Mouse (Mus musculus) layer of hippocampus, adult 18-20 months (tissue): ENCODE results near the gene Brd1. TPM values are rescaled to one million over a fixed set of nuclear protein-coding genes. Genes with fewer than 3 reads are reported as not detected.

Experiments used
- DNase-seq, 2 experiments: peaks; one replicate each; pipeline ENCODE4 v3.0.0; 2022; ENCODE audit warnings: low spot score in 2 of 2
- total RNA-seq, 2 experiments: library from RNA; stranded (reverse); gene quantifications; 2 replicates each; pipeline ENCODE4 v1.2.3; 2021

Brd1 gene
- total RNA-seq, 2 experiments from 2014 or later: 55.0 to 58.8 TPM

DNA sequence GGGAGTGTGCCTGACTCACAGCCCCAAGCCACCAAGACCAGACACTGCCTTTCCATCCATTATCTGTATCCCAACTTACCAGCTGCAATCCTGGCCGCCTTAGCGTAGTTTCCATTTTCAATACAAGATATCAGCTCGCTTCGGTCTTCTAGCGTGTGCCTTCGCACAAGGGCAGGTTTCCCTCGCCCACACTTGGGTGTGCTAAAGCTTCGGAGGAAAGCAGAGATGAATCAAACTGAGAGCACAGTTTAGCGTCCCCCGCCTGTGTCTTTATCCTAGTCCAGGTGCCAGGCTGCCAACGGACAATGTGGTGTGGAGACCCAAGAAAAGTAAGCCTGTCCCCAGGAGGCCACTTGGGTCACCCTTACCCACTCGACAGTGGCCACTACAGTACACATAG, 42.9 kb downstream of the Brd1 start:
- DNase-seq: no peak

DNA sequence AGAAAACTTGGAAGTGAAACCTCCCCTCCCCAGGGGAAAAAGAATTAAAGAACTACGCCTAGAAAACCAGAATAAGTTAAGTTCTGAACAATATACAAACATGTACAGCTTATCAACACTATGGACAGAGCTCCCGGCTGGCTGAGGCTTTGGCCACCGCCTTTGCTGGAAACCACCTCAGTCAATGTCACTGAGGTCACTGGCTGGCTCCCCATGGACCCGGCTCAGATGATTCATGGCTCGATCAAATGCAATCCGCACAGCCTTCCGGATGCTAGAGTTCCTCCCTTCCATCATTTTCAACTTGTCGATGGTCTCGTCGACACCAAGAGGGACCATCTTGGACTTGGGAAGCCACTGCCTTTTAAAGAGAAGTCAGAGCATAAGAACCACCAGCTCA, 45.9 kb downstream of the Brd1 start:
- DNase-seq: no peak

DNA sequence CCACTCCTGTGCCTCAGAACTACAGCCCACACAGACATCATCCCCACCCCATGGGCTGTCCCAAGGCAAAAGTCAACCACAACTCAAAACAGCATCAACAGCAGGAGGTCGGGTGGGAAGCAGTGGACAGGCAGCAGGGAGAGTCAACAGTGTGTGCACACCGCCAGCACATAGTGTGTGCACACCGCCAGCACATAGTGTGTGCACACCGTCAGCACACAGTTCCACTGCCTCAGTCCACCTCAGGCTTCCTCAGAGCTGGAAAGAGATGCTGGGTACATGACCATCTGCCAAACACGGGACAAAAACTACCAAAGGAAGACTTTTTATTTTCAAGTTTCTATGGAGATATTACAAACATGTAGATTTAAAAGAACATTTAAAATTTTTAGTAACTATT, 47.3 kb downstream of the Brd1 start:
- DNase-seq: no peak

DNA sequence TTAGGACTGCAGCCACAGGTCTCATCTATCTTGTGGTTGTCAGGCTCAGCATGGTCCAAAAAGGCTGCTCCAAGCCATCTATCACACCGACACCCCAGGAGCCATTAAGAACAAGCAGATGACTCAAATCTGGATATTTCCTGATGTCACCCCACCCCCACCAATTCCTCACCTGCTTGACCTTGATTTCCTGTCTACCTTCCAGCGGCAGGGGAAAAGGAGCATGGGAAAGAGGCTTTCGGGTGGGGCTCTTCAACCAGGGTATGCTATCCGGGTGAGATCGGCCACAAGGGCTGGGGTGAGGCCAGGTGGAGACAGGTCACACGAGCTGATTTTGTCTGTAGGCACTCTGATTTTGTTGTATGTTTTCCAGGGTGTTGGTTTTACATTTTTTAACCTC, 50.0 kb downstream of the Brd1 start:
- DNase-seq: no peak

DNA sequence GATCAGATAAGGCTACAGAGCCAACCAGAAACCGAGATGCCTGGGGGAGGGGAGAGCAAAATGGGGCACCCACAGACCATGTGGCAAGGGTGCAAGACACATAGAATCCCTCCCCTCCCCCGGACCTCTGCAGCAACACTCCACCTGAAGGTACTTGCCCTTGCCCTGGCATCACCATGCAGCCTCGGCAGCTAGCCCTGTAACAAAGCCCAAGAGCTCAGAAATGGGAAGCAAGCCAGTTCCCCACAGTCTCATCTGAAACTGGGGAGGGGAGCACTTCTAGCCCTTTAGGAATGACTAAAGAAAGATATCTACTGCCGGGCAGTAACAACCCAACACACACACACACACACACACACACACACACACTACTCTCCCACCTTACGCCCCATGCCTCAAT, 53.1 kb downstream of the Brd1 start:
- DNase-seq: no peak

DNA sequence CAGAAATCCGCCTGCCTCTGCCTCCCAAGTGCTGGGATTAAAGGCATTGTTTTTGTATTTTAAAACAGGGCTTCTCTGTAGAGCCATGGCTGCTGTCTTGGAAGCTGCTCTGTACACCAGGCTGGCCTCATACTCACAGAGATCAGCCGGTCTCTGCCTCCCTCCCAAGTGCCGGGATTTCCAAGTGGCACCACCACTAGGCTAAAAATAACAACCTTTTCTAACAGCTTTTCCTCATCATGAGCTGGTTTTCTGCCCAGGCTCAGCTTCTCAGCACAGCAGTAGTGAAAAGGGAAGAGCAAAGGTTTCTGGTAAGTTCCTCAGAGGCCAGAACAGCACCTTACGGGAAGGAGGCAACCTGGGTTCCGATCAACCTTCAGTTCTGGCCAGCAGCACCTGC, 56.5 kb downstream of the Brd1 start:
- peak in 1 of 2 experiments; percentile 52 for DNase-seq

DNA sequence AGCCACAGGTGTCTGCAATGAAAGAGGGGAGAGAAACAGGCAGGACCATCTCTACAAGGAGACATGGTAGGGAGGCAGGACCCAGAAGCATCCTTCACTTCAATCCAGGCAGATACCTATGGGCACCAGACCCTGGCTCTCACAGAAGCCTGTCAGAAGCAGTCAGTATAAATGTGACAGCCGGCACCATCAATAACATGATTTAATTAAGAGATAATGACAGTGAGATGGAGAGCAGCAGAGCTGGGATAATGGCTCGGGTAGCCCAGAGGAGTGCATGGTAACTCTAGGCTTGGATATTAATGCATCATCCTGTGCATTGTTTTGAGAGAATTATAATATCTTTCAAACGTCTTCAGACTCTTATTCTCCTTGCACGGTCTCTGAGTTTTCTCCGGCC, 58.0 kb downstream of the Brd1 start:
- no peak for DNase-seq

DNA sequence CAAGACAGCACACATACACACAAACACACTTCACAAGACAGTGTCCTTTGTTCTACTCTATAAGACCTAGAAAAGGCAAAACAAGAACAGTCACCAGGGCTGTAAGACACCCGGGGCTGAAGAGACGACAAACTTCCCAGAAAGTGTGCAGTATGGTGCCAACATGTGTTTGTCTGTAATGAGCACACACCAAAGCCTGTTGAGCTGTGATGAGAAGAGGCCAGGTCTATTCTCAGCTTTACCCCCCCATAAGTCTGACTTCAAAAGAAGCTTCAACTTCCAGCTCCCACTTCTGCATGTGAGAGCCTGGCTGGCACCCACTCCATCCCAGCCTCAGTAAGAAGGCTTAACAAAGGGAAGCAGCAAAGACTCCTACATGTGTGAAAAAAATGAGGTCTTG, 65.3 kb downstream of the Brd1 start:
- DNase-seq: no peak

DNA sequence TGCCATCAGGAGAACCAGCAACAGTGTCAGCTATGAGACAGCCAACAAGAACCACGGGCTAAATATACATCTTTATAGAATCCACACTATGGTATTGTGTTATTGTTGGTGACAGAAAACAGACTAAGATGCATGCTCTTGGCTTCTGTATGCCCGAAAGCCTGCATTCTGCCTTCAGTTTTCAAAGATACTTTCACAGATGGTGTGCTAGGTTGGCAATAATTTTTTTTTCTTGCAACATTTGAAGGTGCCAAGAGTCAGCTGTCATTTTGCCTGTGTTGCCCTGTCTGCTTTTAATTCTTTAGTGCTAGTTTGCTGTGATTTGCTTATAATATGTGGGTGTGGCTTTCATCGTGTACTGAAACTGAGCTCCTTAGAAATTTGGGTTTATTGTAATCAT, 66.4 kb downstream of the Brd1 start:
- peak in 1 of 2 experiments; percentile 56 for DNase-seq

DNA sequence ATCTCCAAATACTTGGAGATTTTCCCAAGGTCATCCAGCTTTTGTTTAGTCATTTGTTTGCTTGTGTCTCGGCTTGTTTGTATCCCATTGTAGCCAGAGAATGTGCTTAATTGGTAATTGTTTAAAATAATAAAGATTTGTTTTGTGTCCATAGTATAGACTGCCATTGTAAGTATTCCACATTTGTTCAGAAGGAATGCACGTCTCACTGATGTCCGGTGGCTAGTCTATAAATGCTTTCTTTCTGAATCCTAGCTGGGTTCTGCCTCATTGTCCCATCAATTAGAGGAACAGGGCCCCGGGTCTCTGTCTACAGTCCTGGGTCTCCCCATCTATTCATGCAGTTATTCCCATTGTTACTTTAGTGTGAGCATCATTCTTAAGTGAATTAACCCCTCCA, 68.2 kb downstream of the Brd1 start:
- DNase-seq: no peak

DNA sequence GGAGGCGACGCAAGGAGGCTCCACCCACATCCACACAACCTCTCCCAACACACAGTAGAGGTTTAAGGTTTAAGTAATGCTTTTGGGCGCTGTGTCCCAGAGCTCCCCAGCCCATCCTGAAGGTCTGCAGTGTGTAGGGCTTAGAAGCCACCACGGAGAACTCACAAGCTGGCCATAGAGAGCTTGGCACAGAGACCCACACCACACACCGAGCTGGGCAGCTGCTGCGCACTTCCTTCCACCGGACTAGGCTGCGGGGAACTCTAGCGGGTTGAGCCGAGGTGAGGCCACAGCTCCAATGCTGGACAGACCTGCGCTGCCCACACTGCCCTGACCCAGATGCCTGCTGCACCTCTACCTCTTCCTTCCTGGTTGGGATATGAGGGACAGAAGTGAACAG, 71.0 kb downstream of the Brd1 start:
- no peak for DNase-seq

DNA sequence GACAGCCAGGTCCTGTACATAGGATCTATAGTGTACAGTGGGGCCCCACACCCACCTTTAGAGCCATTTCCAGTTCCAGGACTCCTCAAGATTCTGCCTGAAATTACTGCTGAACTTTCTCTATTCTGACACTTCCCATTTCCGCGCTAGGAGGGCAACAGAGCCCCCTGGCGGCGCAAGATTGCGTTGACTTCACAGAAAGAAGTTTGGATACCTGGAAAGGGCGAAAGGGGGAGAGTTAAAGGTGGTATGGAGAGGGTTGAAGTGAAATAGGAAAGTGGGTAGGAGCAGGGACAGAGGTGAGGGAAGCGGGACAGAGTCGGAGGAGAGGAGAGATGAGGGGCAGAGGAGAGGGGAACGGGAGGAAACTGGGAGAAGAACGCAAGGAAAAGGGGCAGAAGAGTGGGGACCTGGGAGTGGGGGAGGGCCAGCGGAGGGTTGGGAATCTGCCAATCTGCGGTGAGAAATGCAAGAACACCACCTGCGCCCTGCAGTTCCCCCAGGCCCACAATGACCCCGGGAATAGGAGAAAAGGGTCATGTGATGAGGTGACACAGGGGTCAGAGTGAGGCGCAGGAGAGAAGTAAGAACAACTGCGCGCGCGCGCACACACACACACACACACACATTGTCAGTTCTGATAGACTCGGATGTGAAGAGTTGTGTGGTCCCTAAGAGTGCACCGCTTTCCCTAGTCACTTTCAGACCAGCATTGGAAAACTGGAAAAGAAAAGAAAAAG, 71.8 kb downstream of the Brd1 start:
- DNase-seq: peak in 1 of 2 experiments; percentile 62

DNA sequence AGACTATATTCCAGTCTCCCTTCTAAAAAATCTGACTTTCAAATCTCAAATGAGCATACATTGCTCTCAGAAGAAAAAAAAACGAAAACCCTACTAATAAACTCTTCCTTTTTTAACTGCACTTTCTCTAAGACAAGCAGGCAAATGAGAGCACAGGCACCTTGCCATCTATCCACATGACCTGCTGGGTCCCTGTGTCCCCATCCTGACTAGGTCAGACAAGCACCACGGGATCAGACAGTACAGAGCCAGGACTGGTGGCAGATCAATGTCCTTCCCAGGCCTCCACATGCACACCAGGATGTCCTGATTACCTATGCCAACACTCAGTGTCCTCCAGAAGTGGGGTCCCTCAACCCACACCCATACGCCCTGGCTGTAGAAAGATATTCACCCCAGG, 72.4 kb downstream of the Brd1 start:
- no peak for DNase-seq

DNA sequence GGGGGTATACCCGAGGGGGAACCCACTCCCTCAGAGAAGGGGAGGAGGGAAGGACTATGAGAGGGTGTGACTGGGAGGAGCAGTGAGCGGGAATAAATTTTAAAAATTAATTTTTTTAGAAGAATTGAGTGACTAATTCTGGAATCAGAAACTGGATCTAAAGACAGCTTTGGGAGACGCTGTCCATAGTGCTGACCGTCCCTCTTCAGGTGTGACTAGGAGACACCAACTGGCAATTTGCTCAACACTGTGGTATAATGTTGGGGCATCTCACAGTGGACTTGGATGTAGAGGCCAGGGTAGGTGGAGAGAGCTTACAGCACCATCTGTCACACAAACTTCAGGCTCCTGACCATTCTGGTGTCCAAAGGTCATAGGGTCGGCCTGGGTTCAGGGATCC, 82.0 kb downstream of the Brd1 start:
- no peak for DNase-seq

DNA sequence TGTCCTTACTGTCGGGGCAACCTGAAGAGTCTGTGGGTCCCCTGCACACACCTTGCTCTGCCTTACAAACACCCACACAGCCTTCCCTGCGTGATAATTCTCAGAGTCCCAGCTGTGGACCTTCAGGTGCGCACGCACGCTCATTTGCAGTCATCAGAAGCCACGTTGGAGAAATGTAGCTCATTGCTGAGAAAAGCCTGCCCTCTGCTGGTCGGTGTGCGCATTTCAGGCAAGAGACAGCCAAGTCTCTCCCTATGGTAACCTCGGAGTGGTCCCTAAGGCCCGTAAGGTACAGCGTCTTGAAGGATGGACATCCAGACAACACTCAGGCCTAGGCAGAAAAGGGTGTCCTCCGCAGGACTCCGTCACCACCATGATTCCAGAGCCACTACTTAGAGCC, 83.0 kb downstream of the Brd1 start:
- peak; percentile 64 to 84 for DNase-seq

Other genes starting within 250 kb of the Brd1 start
- gene Zdhhc25, start 133.9 kb downstream of the Brd1 start, total RNA-seq: not detected
- 10 to 100 TPM; 10.6 to 10.8 TPM for gene Zbed4, start 17.4 kb upstream of the Brd1 start, total RNA-seq
- 10 to 100 TPM; 12.0 to 12.4 TPM for gene Alg12, start 85.1 kb upstream of the Brd1 start, total RNA-seq
- gene Creld2, start 85.4 kb upstream of the Brd1 start, total RNA-seq: 10 to 100 TPM; 29.7 to 30.6 TPM
- gene Pim3, start 128.0 kb upstream of the Brd1 start, total RNA-seq: 10 to 100 TPM; 36.8 to 47.6 TPM
- 1 to 10 TPM; 1.4 to 2.2 TPM for gene Ttll8, start 220.2 kb upstream of the Brd1 start, total RNA-seq
- 100 to 1,000 TPM; 122 TPM for gene Mlc1, start 244.8 kb upstream of the Brd1 start, total RNA-seq
- not detected for gene Mov10l1, start 248.7 kb upstream of the Brd1 start, total RNA-seq